Mouse (Mus musculus): ENCODE data around the gene Dek. TPM values are rescaled to one million over a fixed set of nuclear protein-coding genes. Genes with fewer than 3 reads are reported as not detected.
A peak's percentile ranks its signal among the peaks of the same experiment; 100 is the strongest.

Gene Dek
- total and polyA plus RNA-seq, 3 experiments, result 97.9 to 5,191 (median 207) TPM

- DNase-seq (ENCODE audit: low read depth, low spot score), result peak; percentile 6
- Histone ChIP-seq H3K27me3 (ENCODE audit: control insufficient read depth in 1 of 2, insufficient read depth in 2 of 2, low read length in 2 of 2) (no peaks in the 10 kb centered on the region), H3K27ac (ENCODE audit: control insufficient read depth, low read depth, low read length) (no peak overlapping the region), H3K9ac (ENCODE audit: control insufficient read depth, low read depth, low read length, poor library complexity, severe bottlenecking) (peak overlapping the region; percentile 92), H3K36me3 (ENCODE audit: control insufficient read depth in 1 of 2, insufficient read depth in 2 of 2, low read length in 2 of 2) (no peaks in the 10 kb centered on the region), H3K4me3 (ENCODE audit: control insufficient read depth in 1 of 2, insufficient read depth in 1 of 2, low read depth in 2 of 2, low read length in 2 of 2) (peak overlapping the region; percentile 95 to 97), H3K9me3 (replicated peaks; ENCODE audit: insufficient read depth, low read length) (no peaks in the 10 kb centered on the region), H3K4me1 (ENCODE audit: control insufficient read depth in 1 of 2, insufficient read depth in 2 of 2, low read length in 2 of 2) (peaks cover 0 to 5% of the 10 kb centered on the region in 2 experiments; a peak in 2 of 4 replicates), H3K79me2 (ENCODE audit: control insufficient read depth, insufficient read depth, low read length, poor library complexity) (peaks cover 3% of the 10 kb centered on the region)
- TF ChIP-seq E2F4 (IDR thresholded peaks at IDR 0.05; ENCODE audit: borderline replicate concordance, low read depth, low read length) (no peak), EP300 (IDR thresholded peaks at IDR 0.05; ENCODE audit: low read depth in 1 of 2, low read length in 2 of 2) (no peak), SIN3A (IDR thresholded peaks at IDR 0.05; ENCODE audit: low read length) (no peak), TAL1 (IDR thresholded peaks at IDR 0.05; ENCODE audit: low read length) (no peak), ZC3H11A (IDR thresholded peaks at IDR 0.05; ENCODE audit: low read depth, low read length) (no peak), GATA1 (IDR thresholded peaks at IDR 0.05; ENCODE audit: low read depth, low read length) (no peak), MAFK (IDR thresholded peaks at IDR 0.05; ENCODE audit: borderline replicate concordance, low read depth, low read length) (no peak), NELFE (IDR thresholded peaks at IDR 0.05; ENCODE audit: low read depth, low read length) (no peak), TCF12 (IDR thresholded peaks at IDR 0.05; ENCODE audit: low read depth, low read length) (no peak), BHLHE40 (IDR thresholded peaks at IDR 0.05; ENCODE audit: borderline replicate concordance, low read depth, low read length) (no peak), TBP (IDR thresholded peaks at IDR 0.05; ENCODE audit: low read depth, low read length) (no peak), CHD2 (IDR thresholded peaks at IDR 0.05; ENCODE audit: low read length) (no peak), MYC (IDR thresholded peaks at IDR 0.05; ENCODE audit: low read depth, low read length) (no peak), ELF1 (IDR thresholded peaks at IDR 0.05; ENCODE audit: low read depth, low read length) (no peak), MYB (IDR thresholded peaks at IDR 0.05; ENCODE audit: low read depth, low read length) (no peak), USF2 (IDR thresholded peaks at IDR 0.05; ENCODE audit: borderline replicate concordance in 1 of 2, insufficient read depth in 1 of 2, low read depth in 1 of 2, low read length in 2 of 2) (no peak), MXI1 (IDR thresholded peaks at IDR 0.05; ENCODE audit: low read depth, low read length) (no peak), ETS1 (IDR thresholded peaks at IDR 0.05; ENCODE audit: low read depth, low read length) (no peak), KAT2A (conservative IDR thresholded peaks at IDR 0.05; ENCODE audit: low read depth, low read length) (no peak)
Measured at GRCm38 (mm10) chr13:47043833-47044616, 62.0 kb downstream of the Dek start.

Measured in MEL (cell line).